Mouse (Mus musculus) retina, postnatal 7 days (tissue): ENCODE results near the gene A230050P20Rik.

ENCODE experiments used
- DNase-seq: peaks from one replicate; pipeline ENCODE4 v3.0.0-alpha.2; 2012; ENCODE audit warnings: low read depth, low spot score

The A230050P20Rik gene

DNA sequence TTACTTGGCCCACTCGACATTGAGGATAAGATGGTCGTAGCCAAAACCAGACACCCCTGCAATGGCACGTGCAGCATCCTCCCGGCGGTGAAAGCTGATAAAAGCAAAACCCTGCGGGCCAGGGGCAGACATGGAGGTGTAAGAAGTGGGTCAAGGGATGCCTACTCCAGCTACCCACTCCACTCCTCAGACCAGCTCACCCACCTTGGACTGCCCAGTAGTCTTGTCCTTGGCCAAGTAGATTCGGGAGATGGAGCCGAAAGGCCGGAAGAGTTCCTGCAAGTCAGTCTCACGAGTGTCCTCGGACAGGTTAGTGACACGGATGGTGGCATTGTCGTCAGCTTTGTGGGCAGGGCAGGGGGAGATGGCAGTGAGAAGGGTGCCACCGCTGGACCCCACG lies 26.2 kb downstream of the A230050P20Rik start:
- no peak for DNase-seq

DNA sequence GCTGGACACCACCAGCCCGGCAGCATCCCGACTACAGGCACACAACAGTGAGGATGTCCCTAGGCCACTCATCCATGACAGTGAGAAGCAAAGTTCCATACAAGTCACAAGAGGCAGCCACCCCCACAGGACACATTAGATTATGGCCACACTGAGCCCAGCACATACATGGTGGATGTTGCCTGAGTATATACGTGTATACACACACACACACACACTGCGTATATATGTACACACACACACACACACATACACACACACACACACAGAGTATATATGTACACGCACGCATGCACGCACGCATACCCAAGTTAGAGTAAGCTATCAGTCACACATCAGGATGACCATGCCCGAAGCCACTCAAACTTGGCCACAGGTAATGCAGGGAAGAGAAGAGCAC lies 26.9 kb downstream of the A230050P20Rik start:
- no peak for DNase-seq

DNA sequence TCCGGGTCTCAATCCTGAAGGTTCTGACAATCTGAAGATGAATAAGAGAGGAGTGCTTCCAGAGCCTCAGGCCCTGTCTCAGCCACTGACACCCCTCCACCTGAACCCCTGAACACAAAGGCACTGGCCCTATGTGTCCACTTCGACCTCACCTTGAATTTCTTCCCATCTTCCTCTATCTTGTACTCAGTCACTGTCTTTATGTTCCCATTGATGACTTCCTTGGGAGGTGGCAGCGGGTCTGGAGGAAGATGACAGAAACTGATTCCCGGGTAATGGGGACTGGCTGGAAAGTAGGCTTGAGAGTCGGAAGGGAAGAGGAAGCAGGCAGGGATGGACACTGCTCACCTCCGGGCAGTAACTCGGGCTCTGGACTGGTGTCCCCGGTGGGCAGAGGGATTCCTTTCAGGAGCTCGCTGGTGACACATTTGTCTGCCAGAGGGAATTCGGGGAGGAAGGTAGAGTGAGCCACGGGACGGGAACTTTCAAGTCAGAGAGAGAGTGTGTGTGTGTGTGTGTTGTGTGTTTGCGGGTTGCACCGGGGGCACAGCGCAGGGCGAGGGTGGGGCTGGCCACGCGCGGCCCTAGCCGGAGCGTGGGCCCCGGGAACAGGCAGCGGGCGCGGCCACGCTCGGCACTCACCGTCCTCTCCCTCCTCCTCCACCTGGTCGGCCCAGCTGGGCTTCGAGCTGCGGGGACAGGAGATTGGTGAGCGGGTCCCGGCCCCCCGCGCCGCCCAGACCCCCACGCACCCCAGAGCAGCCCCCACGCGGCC lies 29.5 kb downstream of the A230050P20Rik start:
- no peak for DNase-seq

DNA sequence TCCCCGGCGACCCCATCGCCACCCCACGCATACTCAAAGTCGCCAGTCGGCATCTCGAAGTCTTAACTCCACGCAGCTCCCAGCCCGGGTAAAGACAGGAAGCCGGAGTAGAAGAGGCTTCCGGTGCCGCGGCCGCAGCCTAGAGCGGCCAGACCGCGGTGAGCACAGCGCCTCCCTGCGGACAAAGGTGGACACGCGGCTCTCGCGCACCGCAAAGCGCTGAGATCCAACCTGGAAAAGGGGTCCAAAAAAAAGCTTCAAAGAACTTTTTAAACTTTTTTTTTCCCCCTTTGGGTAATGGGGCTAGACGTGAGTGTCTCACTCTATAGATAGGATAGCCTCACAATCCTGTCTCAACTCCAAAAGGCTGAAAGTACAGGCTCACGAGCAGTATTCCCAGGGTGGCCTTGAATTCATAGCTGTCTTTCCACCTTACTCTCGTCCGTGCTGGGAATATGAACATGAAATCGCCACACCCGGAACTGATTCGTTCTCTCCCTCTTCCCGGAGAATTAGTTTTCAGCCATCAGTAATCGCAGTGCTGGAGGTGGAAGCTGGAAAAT lies 30.1 kb downstream of the A230050P20Rik start, which contains the start of gene Eif3g:
Gene Eif3g (minus strand): TSS at position 113 of the 563 bp plus-strand sequence.
- DNase-seq: peak; percentile 79

DNA sequence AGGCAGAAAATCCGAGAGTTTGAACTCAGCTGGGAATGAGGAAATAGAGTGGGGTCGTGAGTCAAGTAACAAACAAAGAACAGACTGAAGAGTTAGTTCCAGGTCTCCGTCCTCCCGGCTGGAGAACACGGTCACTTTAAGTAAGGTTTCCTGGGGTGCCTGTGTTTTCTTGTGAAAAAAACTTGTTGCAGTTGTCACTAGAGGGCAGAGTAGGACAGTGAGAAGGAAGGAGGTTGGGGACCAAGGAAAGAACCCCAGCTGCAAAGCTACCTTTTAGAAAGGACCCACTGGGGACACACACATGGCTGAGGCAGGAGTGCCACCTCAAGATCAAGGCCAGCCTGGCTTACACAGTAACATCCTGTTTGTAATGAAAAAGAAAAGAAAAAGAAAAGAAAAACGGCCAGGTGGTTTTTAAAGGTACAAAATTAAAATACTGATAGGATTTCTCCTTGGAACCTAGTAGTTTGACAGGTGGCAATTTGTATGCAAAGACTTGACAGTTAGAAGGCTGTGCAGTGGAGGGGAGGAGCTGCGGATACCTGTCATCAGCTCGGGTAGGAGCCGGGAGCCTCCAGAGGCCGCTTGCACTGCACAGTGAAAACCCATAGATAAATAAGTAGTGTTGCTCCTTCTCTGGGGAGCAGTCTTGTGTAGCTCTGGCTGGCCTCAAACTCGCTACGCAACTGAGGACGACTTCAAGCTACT lies 33.2 kb downstream of the A230050P20Rik start:
- DNase-seq: peak; percentile 33

DNA sequence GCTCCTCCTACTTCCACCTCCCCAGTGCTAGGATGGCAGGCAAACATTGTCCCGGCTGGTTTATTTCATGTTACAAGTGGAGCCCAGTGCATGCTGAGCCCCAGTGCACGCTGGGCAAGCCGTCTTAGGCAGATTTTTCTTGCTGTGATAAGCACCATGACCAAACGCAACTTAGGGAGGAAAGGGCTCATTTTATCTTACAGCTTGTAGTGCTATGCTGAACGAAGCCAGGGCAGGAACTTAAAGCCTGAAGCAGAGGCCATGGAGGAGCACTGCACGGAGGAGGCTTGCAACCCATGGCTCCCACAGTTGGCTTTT lies 33.7 kb downstream of the A230050P20Rik start:
- no peak for DNase-seq

DNA sequence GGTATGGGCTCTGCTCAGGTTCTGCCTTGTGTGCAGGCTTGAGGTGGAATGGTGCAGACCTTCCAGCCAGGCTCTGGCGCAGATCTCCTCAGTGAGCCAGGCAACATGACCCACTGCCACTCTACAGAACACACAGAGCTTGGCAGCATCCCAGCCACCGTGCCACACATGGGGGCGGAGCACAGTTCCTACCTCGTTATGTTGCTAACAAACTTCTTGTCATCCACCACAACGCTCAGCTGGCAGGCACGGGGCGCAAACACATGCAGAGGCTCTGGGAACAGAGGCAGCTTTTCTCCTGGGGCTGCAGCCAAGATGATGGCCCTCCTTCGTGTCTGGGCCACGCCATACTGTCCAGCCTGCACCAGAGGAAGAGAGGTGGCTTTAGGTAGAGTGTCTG lies 41.5 kb downstream of the A230050P20Rik start:
- no peak for DNase-seq

DNA sequence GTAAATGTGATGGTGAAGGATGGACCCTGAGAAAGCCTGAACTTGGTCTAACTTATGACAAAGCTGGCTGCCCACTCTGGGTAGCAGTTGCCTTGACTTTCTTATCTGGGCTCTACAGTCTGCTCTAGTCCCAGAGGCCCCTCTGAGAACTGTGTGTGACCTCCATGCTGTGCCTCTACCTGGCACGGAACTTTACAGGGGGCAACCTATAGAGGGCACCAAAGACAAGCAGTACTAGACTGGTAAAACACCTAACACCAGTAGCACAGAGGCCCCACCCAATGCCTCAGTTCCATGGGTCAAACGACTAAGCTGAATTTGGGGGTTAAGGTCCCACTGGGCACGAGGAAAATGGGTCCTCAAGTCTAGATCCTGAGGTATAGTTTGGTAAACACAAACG lies 47.7 kb downstream of the A230050P20Rik start:
- no peak for DNase-seq

DNA sequence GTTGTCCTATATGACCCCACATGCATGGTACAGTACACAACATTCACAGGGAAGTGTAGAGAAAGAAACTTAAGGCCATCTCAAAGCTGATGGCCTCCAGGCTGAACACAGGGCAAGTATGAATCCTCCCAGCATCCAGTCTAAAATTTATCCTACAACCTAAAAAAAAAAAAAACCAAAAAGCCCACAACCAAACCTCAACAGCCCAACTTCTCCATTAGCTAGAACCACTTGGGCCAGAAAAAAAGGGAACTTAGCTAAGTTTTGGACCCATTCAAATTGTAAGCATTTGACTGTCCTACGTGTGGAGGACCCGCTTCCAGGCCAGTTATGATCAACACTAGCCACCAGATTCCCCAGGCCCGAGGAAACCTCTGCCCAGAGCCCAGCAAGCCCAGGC lies 54.8 kb downstream of the A230050P20Rik start:
- no peak for DNase-seq
